Comparison of ENCODE assay signal across 11 mouse cellular contexts in genomic region chr6:128349711-128350110, GRCm38 (mm10). TPM values are rescaled to one million over a fixed set of nuclear protein-coding genes. Genes with fewer than 3 reads are reported as not detected.
A peak's percentile ranks its signal among the peaks of the same experiment; 100 is the strongest.
DNase-seq lines count a peak whose midpoint lies in the region; ATAC-seq and TF ChIP-seq lines count a peak whose summit lies in the region.
"Had no signal": no experiment of that assay in that cellular context is flagged by ENCODE, and none has a peak within 500 bp of the region (broad histone marks: within the 10 kb centered on the region; RNA-seq: fewer than 3 reads in every experiment).

No protein-coding gene starts in this region.

- no peak for TF ChIP-seq EP300 in heart, postnatal 0 days (IDR thresholded peaks at IDR 0.05; ENCODE audit: low read depth)
- TF ChIP-seq EP300 in lung, postnatal 0 days (IDR thresholded peaks at IDR 0.05) = no peak

- intact Hi-C loops in heart, postnatal 14 days (cut with DNase I) = no loop called here

- peaks cover 2% of the 10 kb centered on the region for H3K4me1 ChIP-seq in heart, postnatal 0 days (ENCODE audit: control insufficient read depth, insufficient read depth)
- H3K4me1 ChIP-seq in lung, postnatal 0 days (ENCODE audit: insufficient read depth, low read depth, low read length) = 0 out of 2 replicates have a peak, but pooled peaks cover 3% of the 10 kb centered on the region
- H3K4me1 ChIP-seq in embryonic facial prominence, embryonic 13.5 days = peaks cover 28% of the 10 kb centered on the region

- ATAC-seq in heart, postnatal 0 days (ENCODE audit: insufficient read depth, low read depth) = no peak
- peak; percentile 63 for ATAC-seq in lung, postnatal 0 days
- no peak for ATAC-seq in embryonic facial prominence, embryonic 13.5 days (ENCODE audit: insufficient number of reproducible peaks, insufficient read depth, low FRiP score, low TSS enrichment, low read depth)

- H3K9ac ChIP-seq in heart, postnatal 0 days (replicated peaks; ENCODE audit: low read depth, low read length) = no peak overlapping the region
- no peak overlapping the region for H3K9ac ChIP-seq in lung, postnatal 0 days (replicated peaks; ENCODE audit: low read depth)
- no peak overlapping the region for H3K9ac ChIP-seq in embryonic facial prominence, embryonic 13.5 days
- H3K9ac ChIP-seq: midbrain, embryonic 12.5 days had no signal

- H3K4me2 ChIP-seq in heart, postnatal 0 days (ENCODE audit: low read depth, low read length) = no peak overlapping the region
- H3K4me2 ChIP-seq in lung, postnatal 0 days (replicated peaks; ENCODE audit: low read depth, low read length) = no peak overlapping the region
- no peak overlapping the region for H3K4me2 ChIP-seq in embryonic facial prominence, embryonic 13.5 days
- H3K4me2 ChIP-seq: midbrain, embryonic 12.5 days had no signal

- no peaks in the 10 kb centered on the region for H3K9me3 ChIP-seq in heart, postnatal 0 days (replicated peaks; ENCODE audit: control insufficient read depth, low read length)
- H3K9me3 ChIP-seq in lung, postnatal 0 days (ENCODE audit: low read length) = no peaks in the 10 kb centered on the region
- H3K9me3 ChIP-seq in embryonic facial prominence, embryonic 13.5 days = no peaks in the 10 kb centered on the region
- H3K9me3 ChIP-seq: midbrain, embryonic 12.5 days had no signal

- H3K36me3 ChIP-seq in heart, postnatal 0 days (replicated peaks; ENCODE audit: control insufficient read depth, insufficient read depth, low read length) = peaks cover 3% of the 10 kb centered on the region; the same call in 1 of the 2 replicates
- H3K36me3 ChIP-seq in lung, postnatal 0 days (ENCODE audit: insufficient read depth, low read length) = no peaks in the 10 kb centered on the region
- peaks cover 10% of the 10 kb centered on the region for H3K36me3 ChIP-seq in embryonic facial prominence, embryonic 13.5 days

- no peak overlapping the region for H3K4me3 ChIP-seq in heart, postnatal 0 days (ENCODE audit: low read depth, low read length)
- no peak overlapping the region for H3K4me3 ChIP-seq in lung, postnatal 0 days (ENCODE audit: low read depth, low read length)
- no peak overlapping the region for H3K4me3 ChIP-seq in embryonic facial prominence, embryonic 13.5 days
- H3K4me3 ChIP-seq: midbrain, embryonic 12.5 days had no signal

- 53% methylated on average over 7 of the region's 7 CpGs for WGBS in heart, postnatal 0 days
- WGBS in lung, postnatal 0 days = 33% methylated on average over 7 of the region's 7 CpGs
- WGBS in embryonic facial prominence, embryonic 13.5 days = 25% methylated on average over 7 of the region's 7 CpGs

- DNase-seq in heart, postnatal 0 days (ENCODE audit: low spot score) = peak; percentile 13
- DNase-seq in heart, postnatal 14 days = no peak
- peak; percentile 34 for DNase-seq in lung, postnatal 0 days (ENCODE audit: low spot score)
- DNase-seq in lung, postnatal 14 days = no peak
- DNase-seq in lung, postnatal 10 days = peak; percentile 39
- DNase-seq in adrenal gland, adult 8-10 months = no peak
- no peak for DNase-seq in gastrocnemius, postnatal 10 days

- no peaks in the 10 kb centered on the region for H3K27me3 ChIP-seq in heart, postnatal 0 days (ENCODE audit: control insufficient read depth, insufficient read depth, low read length)
- no peaks in the 10 kb centered on the region for H3K27me3 ChIP-seq in lung, postnatal 0 days (replicated peaks; ENCODE audit: insufficient read depth, low read length)
- no peaks in the 10 kb centered on the region for H3K27me3 ChIP-seq in embryonic facial prominence, embryonic 13.5 days
- H3K27me3 ChIP-seq: midbrain, embryonic 12.5 days had no signal

- no peak for TF ChIP-seq CTCF in heart, postnatal 0 days (IDR thresholded peaks at IDR 0.05; ENCODE audit: low read depth)
- TF ChIP-seq CTCF in lung, postnatal 0 days (IDR thresholded peaks at IDR 0.05) = no peak

- no peak overlapping the region for H3K27ac ChIP-seq in heart, postnatal 0 days (ENCODE audit: low read depth)
- H3K27ac ChIP-seq in lung, postnatal 0 days (ENCODE audit: low read length) = peak overlapping the region; percentile 52
- H3K27ac ChIP-seq in embryonic facial prominence, embryonic 13.5 days = peak overlapping the region; percentile 65
- H3K27ac ChIP-seq: midbrain, embryonic 12.5 days had no signal

RNA-seq across cellular contexts. Expression of gene Tulp3, which starts 5.9 kb away (rescaled TPM):
- total RNA-seq in heart, postnatal 0 days (2014; rRNA removed; ENCODE audit: low replicate concordance) = 3.2 and 5.1 TPM in 2 replicates
- 3.7 and 5.1 TPM in 2 replicates for polyA plus RNA-seq in heart, postnatal 0 days (2015; fragmentation: Nextera tagmentation; extraction: Ambion mirVana)
- total RNA-seq in heart, postnatal 14 days (2021) = 1 to 10 TPM; 8.0 to 8.3 TPM
- 9.5 and 10.9 TPM in 2 replicates for polyA plus RNA-seq in lung, postnatal 0 days (2015; fragmentation: Nextera tagmentation; extraction: Ambion mirVana)
- polyA plus RNA-seq in embryonic facial prominence, embryonic 13.5 days (2015; fragmentation: Nextera tagmentation; extraction: Ambion mirVana) = 33.7 and 36.7 TPM in 2 replicates
- total RNA-seq in adrenal gland, adult 8-10 months (2022) = 10 to 100 TPM; 36.4 to 54.3 (median 42.7) TPM
- 10 to 100 TPM in 1 of 2 experiments, 1 to 10 TPM in 1; 10.0 to 13.0 TPM for total RNA-seq in gastrocnemius, postnatal 10 days (2021)

RNA-seq across cellular contexts. Expression of gene Rhno1, which starts 13.0 kb away (rescaled TPM):
- total RNA-seq in heart, postnatal 0 days (2014; rRNA removed; ENCODE audit: low replicate concordance) = 10.9 and 22.6 TPM in 2 replicates
- polyA plus RNA-seq in heart, postnatal 0 days (2015; fragmentation: Nextera tagmentation; extraction: Ambion mirVana) = 34.7 and 39.3 TPM in 2 replicates
- 10 to 100 TPM; 10.3 to 12.9 TPM for total RNA-seq in heart, postnatal 14 days (2021)
- polyA plus RNA-seq in lung, postnatal 0 days (2015; fragmentation: Nextera tagmentation; extraction: Ambion mirVana) = 41.8 and 43.8 TPM in 2 replicates
- 154 and 157 TPM in 2 replicates for polyA plus RNA-seq in embryonic facial prominence, embryonic 13.5 days (2015; fragmentation: Nextera tagmentation; extraction: Ambion mirVana)
- 10 to 100 TPM; 16.5 to 21.4 (median 16.9) TPM for total RNA-seq in adrenal gland, adult 8-10 months (2022)
- total RNA-seq in gastrocnemius, postnatal 10 days (2021) = 10 to 100 TPM; 12.8 to 16.2 TPM

RNA-seq across cellular contexts. Expression of gene Foxm1, which starts 13.1 kb away (rescaled TPM):
- 19.0 and 23.8 TPM in 2 replicates for total RNA-seq in heart, postnatal 0 days (2014; rRNA removed; ENCODE audit: low replicate concordance)
- 4.8 and 5.4 TPM in 2 replicates for polyA plus RNA-seq in heart, postnatal 0 days (2015; fragmentation: Nextera tagmentation; extraction: Ambion mirVana)
- total RNA-seq in heart, postnatal 14 days (2021) = 1 to 10 TPM; 4.1 to 6.3 TPM
- polyA plus RNA-seq in lung, postnatal 0 days (2015; fragmentation: Nextera tagmentation; extraction: Ambion mirVana) = 1.3 and 2.0 TPM in 2 replicates
- 31.5 and 38.6 TPM in 2 replicates for polyA plus RNA-seq in embryonic facial prominence, embryonic 13.5 days (2015; fragmentation: Nextera tagmentation; extraction: Ambion mirVana)
- total RNA-seq in adrenal gland, adult 8-10 months (2022) = 1 to 10 TPM; 1.7 to 4.1 (median 3.3) TPM
- 10 to 100 TPM in 1 of 2 experiments, 1 to 10 TPM in 1; 8.6 to 10.4 TPM for total RNA-seq in gastrocnemius, postnatal 10 days (2021)

RNA-seq across cellular contexts. Expression of gene Tex52, which starts 25.5 kb away (rescaled TPM):
- total RNA-seq in heart, postnatal 0 days (2014; rRNA removed; ENCODE audit: low replicate concordance) = not detected in 2 replicates
- polyA plus RNA-seq in heart, postnatal 0 days (2015; fragmentation: Nextera tagmentation; extraction: Ambion mirVana) = not detected in 2 replicates
- total RNA-seq in heart, postnatal 14 days (2021) = not detected
- 0.13 and 0.17 TPM in 2 replicates for polyA plus RNA-seq in lung, postnatal 0 days (2015; fragmentation: Nextera tagmentation; extraction: Ambion mirVana)
- 0.39 and 1.5 TPM in 2 replicates for polyA plus RNA-seq in embryonic facial prominence, embryonic 13.5 days (2015; fragmentation: Nextera tagmentation; extraction: Ambion mirVana)
- not detected for total RNA-seq in adrenal gland, adult 8-10 months (2022)
- under 1 TPM in 1 of 2 experiments, not detected in 1; 0.36 TPM for total RNA-seq in gastrocnemius, postnatal 10 days (2021)

RNA-seq across cellular contexts. Expression of gene Gm44596, which starts 25.6 kb away (rescaled TPM):
- total RNA-seq in heart, postnatal 0 days (2014; rRNA removed; ENCODE audit: low replicate concordance) = not detected in 2 replicates
- not detected in 2 replicates for polyA plus RNA-seq in heart, postnatal 0 days (2015; fragmentation: Nextera tagmentation; extraction: Ambion mirVana)
- not detected for total RNA-seq in heart, postnatal 14 days (2021)
- not detected in 2 replicates for polyA plus RNA-seq in lung, postnatal 0 days (2015; fragmentation: Nextera tagmentation; extraction: Ambion mirVana)
- polyA plus RNA-seq in embryonic facial prominence, embryonic 13.5 days (2015; fragmentation: Nextera tagmentation; extraction: Ambion mirVana) = not detected in 2 replicates
- not detected for total RNA-seq in adrenal gland, adult 8-10 months (2022)
- not detected for total RNA-seq in gastrocnemius, postnatal 10 days (2021)
- polyA plus RNA-seq: cerebellum, adult 2 months; midbrain, embryonic 12.5 days; spleen, adult 2 months had no signal

Comparison
In these comparisons a context has a peak if more than half of its experiments do, and no peak if none do; other contexts are left out.
1. DNase-seq: peak in heart, postnatal 0 days (single experiment), lung, postnatal 0 days (single experiment) and lung, postnatal 10 days (single experiment); none in heart, postnatal 14 days (0 of 2), lung, postnatal 14 days (single experiment), adrenal gland, adult 8-10 months (single experiment) and gastrocnemius, postnatal 10 days (single experiment).